Mouse (Mus musculus) activated CD4-positive, CD25-positive, alpha-beta regulatory T cell, adult 4 months (primary cell): ENCODE results near the gene Prr7. TPM values are rescaled to one million over a fixed set of nuclear protein-coding genes. Genes with fewer than 3 reads are reported as not detected.
A peak's percentile ranks its signal among the peaks of the same experiment; 100 is the strongest.
"Not testable (repeated sequence)": the region's sequence is repeated elsewhere in the genome, so short reads cannot be mapped to it uniquely, and the experiment has no call there.

Experiments used
- ATAC-seq: one replicate; pipeline ENCODE4 v1.8.0; 2017
- polyA plus RNA-seq, 2 experiments: library from polyadenylated mRNA; unstranded; fragments of 100-300 nt; shearing (Covaris generic); gene quantifications; one replicate each; pipeline ENCODE4 v1.2.1; 2017

Prr7 gene
- not detected for polyA plus RNA-seq

GRCm38 (mm10) chr13:55464027-55464884 lies at the start of gene Prr7:
TSS of gene Prr7 (plus strand) at chr13:55464267.
- ATAC-seq, result peak; percentile 62

- ATAC-seq, result no peak
Observed at GRCm38 (mm10) chr13:55414743-55415380, 49.2 kb upstream of the Prr7 start, which contains the start of gene Pfn3. TSS of gene Pfn3 (minus strand) at chr13:55415232.

GRCm38 (mm10) chr13:55418004-55418403 lies 46.1 kb upstream of the Prr7 start:
- ATAC-seq, result peak; percentile 76

GRCm38 (mm10) chr13:55419142-55419541 lies 44.9 kb upstream of the Prr7 start:
- ATAC-seq, result no peak

GRCm38 (mm10) chr13:55420018-55420932 lies 43.8 kb upstream of the Prr7 start:
- ATAC-seq, result no peak

- ATAC-seq, result peak; percentile 77
Observed at GRCm38 (mm10) chr13:55420933-55421800, 42.9 kb upstream of the Prr7 start.

- no peak for ATAC-seq
Observed at GRCm38 (mm10) chr13:55426613-55427012, 37.5 kb upstream of the Prr7 start, which contains the start of gene F12. TSS of gene F12 (minus strand) at chr13:55426793.

- no peak for ATAC-seq
Observed at GRCm38 (mm10) chr13:55429226-55429888, 34.7 kb upstream of the Prr7 start.

- no peak for ATAC-seq
Observed at GRCm38 (mm10) chr13:55430566-55430965, 33.5 kb upstream of the Prr7 start.

- peak; percentile 96 for ATAC-seq
Observed at GRCm38 (mm10) chr13:55431889-55432685, 32.0 kb upstream of the Prr7 start.

GRCm38 (mm10) chr13:55437111-55437629 lies 26.9 kb upstream of the Prr7 start:
- ATAC-seq, result not testable (repeated sequence)

GRCm38 (mm10) chr13:55443799-55444285 lies 20.2 kb upstream of the Prr7 start:
- ATAC-seq, result peak; percentile 40

- ATAC-seq, result peak; percentile 32
Observed at GRCm38 (mm10) chr13:55444286-55444936, 19.7 kb upstream of the Prr7 start.

- peak; percentile 71 for ATAC-seq
Observed at GRCm38 (mm10) chr13:55444937-55445315, 19.1 kb upstream of the Prr7 start, which contains the start of gene Grk6. TSS of gene Grk6 (plus strand) at chr13:55445072.

GRCm38 (mm10) chr13:55445361-55446091 lies 18.5 kb upstream of the Prr7 start:
- no peak for ATAC-seq

GRCm38 (mm10) chr13:55446483-55447105 lies 17.5 kb upstream of the Prr7 start:
- no peak for ATAC-seq

GRCm38 (mm10) chr13:55447543-55447943 lies 16.5 kb upstream of the Prr7 start:
- peak; percentile 4 for ATAC-seq

- ATAC-seq, result no peak
Observed at GRCm38 (mm10) chr13:55448131-55448530, 15.9 kb upstream of the Prr7 start.
